Mouse (Mus musculus) ES-E14 (cell line): ENCODE data around the gene Ano2. TPM values are rescaled to one million over a fixed set of nuclear protein-coding genes. Genes with fewer than 3 reads are reported as not detected.

Experiments used
- DNase-seq: peaks from one replicate; pipeline ENCODE4 v3.0.0-alpha.2; 2013; ENCODE audit warnings: low read depth, low spot score
- H3K27ac ChIP-seq: 2 replicates; pipeline ENCODE4 v1.5.1; 2012; ENCODE audit warnings: low read depth, mild to moderate bottlenecking, low read length, moderate library complexity, mixed read lengths; ENCODE audit not compliant: poor library complexity, insufficient read depth, severe bottlenecking
- H3K36me3 ChIP-seq: 2 replicates; pipeline ENCODE4 v1.6.1; 2012; ENCODE audit warnings: mild to moderate bottlenecking, low read length, moderate library complexity, mixed read lengths; ENCODE audit not compliant: control insufficient read depth, poor library complexity, insufficient read depth, severe bottlenecking
- H3K4me1 ChIP-seq, 2 experiments: fragments of 150-350 bp in 1 of 2; sonication (generic) in 1 of 2; 2 replicates each; pipeline ENCODE4 v1.6.1; 2012; ENCODE audit warnings: low read length in 2 of 2, mild to moderate bottlenecking in 1 of 2, mixed read lengths in 1 of 2; ENCODE audit not compliant: control insufficient read depth in 2 of 2, insufficient read depth in 2 of 2, poor library complexity in 1 of 2
- H3K4me3 ChIP-seq, 2 experiments: fragments of 150-350 bp in 1 of 2; sonication (generic) in 1 of 2; 2 replicates each; pipeline ENCODE4 v1.5.1; 2012; ENCODE audit warnings: low read length in 2 of 2, low read depth in 1 of 2, mild to moderate bottlenecking in 1 of 2, mixed read lengths in 1 of 2; ENCODE audit not compliant: insufficient read depth in 1 of 2, poor library complexity in 1 of 2, severe bottlenecking in 1 of 2
- H3K9ac ChIP-seq: 2 replicates; pipeline ENCODE4 v1.6.1; 2012; ENCODE audit warnings: low read depth, mild to moderate bottlenecking, low read length, mixed read lengths; ENCODE audit not compliant: poor library complexity, insufficient read depth, severe bottlenecking
- H3K9me3 ChIP-seq: fragments of 150-350 bp; sonication (generic); 2 replicates; pipeline ENCODE4 v1.6.1; 2012; ENCODE audit warnings: low read depth, mild to moderate bottlenecking, low read length; ENCODE audit not compliant: control insufficient read depth, insufficient read depth
- CHD2 ChIP-seq: IDR thresholded peaks from 2 replicates; pipeline ENCODE4 v1.6.1; 2014; ENCODE audit warnings: mild to moderate bottlenecking, low read depth, low read length, inconsistent platforms
- HCFC1 ChIP-seq: IDR thresholded peaks from 2 replicates; pipeline ENCODE4 v1.6.1; 2012; ENCODE audit warnings: low read length, inconsistent platforms, borderline replicate concordance; ENCODE audit not compliant: insufficient read depth
- MAFK ChIP-seq: IDR thresholded peaks from 2 replicates; pipeline ENCODE4 v1.6.1; 2014; ENCODE audit warnings: mild to moderate bottlenecking, low read depth, low read length, inconsistent platforms; ENCODE audit not compliant: insufficient read depth
- ZC3H11A ChIP-seq: IDR thresholded peaks from 2 replicates; pipeline ENCODE4 v1.6.1; 2012; ENCODE audit warnings: low read depth, mild to moderate bottlenecking, inconsistent platforms, low read length, borderline replicate concordance
- ZNF384 ChIP-seq: IDR thresholded peaks from 2 replicates; pipeline ENCODE4 v1.6.1; 2012; ENCODE audit warnings: low read depth, low read length, inconsistent platforms
- in situ Hi-C, 2 experiments: fragments of 600-800 bp; cut with MboI; formaldehyde crosslinking; loops; one replicate each; pipeline ENCODE4 v1.15.1; 2025; ENCODE audit warnings: low sequenced_read_pairs in 2 of 2, inconsistent platforms in 1 of 2; ENCODE audit not compliant: unreplicated experiment in 2 of 2
- total RNA-seq: library from RNA; depleted of rRNA; stranded (reverse); fragments of 300-350 nt; gene quantifications from 2 replicates; pipeline ENCODE4 v1.2.3, GENCODE M21; 2012

Gene Ano2
- total RNA-seq, 1 experiment: 0.27 TPM

DNA sequence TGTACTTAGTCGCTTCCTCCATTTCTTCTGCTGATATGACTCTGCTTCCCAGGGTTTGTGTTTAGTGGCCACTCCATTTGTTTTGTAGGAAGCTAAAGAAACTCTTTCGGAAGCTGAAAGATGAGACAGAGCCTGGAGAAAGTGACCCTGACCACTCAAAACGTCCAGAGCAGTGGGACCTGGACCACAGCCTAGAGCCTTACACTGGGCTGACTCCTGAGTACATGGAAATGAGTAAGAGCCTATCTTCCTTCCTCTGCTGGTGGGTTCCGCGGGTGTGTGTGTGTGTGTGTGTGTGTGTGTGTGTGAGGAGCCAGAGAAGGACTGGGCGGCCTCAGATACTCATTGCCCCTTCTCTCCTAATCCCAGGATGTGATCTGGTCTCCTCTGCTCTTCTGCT, 302.5 kb downstream of the Ano2 start:
- no peak overlapping the region for H3K27ac ChIP-seq
- in situ Hi-C loops: no loop called here
- TF ChIP-seq ZNF384 (no peak), ZC3H11A (no peak), CHD2 (no peak), MAFK (no peak)

GRCm38 (mm10) chr6:126001797-126002196, 311.6 kb downstream of the Ano2 start:
- in situ Hi-C loops: no loop called here
- Histone ChIP-seq H3K9ac (no peak overlapping the region), H3K9me3 (no peaks in the 10 kb centered on the region), H3K4me3 (no peak overlapping the region), H3K36me3 (no peaks in the 10 kb centered on the region), H3K27ac (no peak overlapping the region), H3K4me1 (peaks cover 0 to 11% of the 10 kb centered on the region in 2 experiments; a peak in 1 of 4 replicates)
- no peak for DNase-seq
- TF ChIP-seq ZC3H11A: no peak
- no peak for TF ChIP-seq MAFK
- no peak for TF ChIP-seq HCFC1
- no peak for TF ChIP-seq CHD2
- no peak for TF ChIP-seq ZNF384

More for the DNA sequence above, 302.5 kb downstream of the Ano2 start:
- no peaks in the 10 kb centered on the region for H3K36me3 ChIP-seq
- no peaks in the 10 kb centered on the region for H3K9me3 ChIP-seq
- no peak overlapping the region for H3K9ac ChIP-seq
- no peaks in the 10 kb centered on the region for H3K4me1 ChIP-seq
- DNase-seq: no peak
- H3K4me3 ChIP-seq: no peak overlapping the region

- H3K9ac ChIP-seq: no peak overlapping the region
- TF ChIP-seq HCFC1: no peak
- no peak for TF ChIP-seq ZC3H11A
- TF ChIP-seq MAFK: no peak
- no peak for TF ChIP-seq CHD2
- no peak for TF ChIP-seq ZNF384
- H3K9me3 ChIP-seq: no peaks in the 10 kb centered on the region
- DNase-seq: peak; percentile 28
- no peak overlapping the region for H3K4me3 ChIP-seq
- H3K27ac ChIP-seq: no peak overlapping the region
- peaks cover 0 to 11% of the 10 kb centered on the region in 2 experiments; a peak in 1 of 4 replicates for H3K4me1 ChIP-seq
- no peaks in the 10 kb centered on the region for H3K36me3 ChIP-seq
- in situ Hi-C loops: no loop called here
Observed at GRCm38 (mm10) chr6:126003002-126003742, 313.0 kb downstream of the Ano2 start.

DNA sequence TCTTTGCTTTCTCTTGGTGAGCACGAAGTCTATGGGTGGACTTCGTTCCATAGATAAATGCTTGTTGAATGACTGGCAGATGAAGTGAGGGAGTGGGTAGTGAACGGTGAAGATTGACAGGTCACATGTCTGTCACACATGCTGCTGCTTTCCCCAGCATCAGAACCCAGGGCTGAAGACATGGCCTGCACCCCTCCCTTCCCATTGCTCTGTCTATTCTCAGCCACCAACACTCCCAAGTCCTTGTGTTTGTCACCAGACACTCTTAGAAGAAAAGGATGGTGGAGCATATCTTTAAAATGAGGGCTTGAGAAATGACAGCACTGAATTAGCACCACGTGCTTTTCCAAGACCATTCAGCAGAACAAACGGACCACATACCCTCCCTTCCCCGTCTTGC, 316.4 kb downstream of the Ano2 start:
- Histone ChIP-seq H3K4me3 (no peak overlapping the region), H3K9me3 (no peaks in the 10 kb centered on the region), H3K36me3 (no peaks in the 10 kb centered on the region), H3K27ac (no peak overlapping the region), H3K9ac (no peak overlapping the region), H3K4me1 (peaks cover 0 to 11% of the 10 kb centered on the region in 2 experiments; a peak in 2 of 4 replicates)
- TF ChIP-seq ZC3H11A (no peak), ZNF384 (no peak), CHD2 (no peak), MAFK (no peak), HCFC1 (no peak)
- DNase-seq: no peak
- in situ Hi-C loops: no loop called here

GRCm38 (mm10) chr6:126009083-126009482, 318.9 kb downstream of the Ano2 start:
- in situ Hi-C loops: no loop called here
- no peak for DNase-seq
- no peak overlapping the region for H3K4me3 ChIP-seq
- no peaks in the 10 kb centered on the region for H3K9me3 ChIP-seq
- no peak overlapping the region for H3K27ac ChIP-seq
- TF ChIP-seq ZNF384: no peak
- TF ChIP-seq HCFC1: no peak
- no peak for TF ChIP-seq MAFK
- no peak for TF ChIP-seq ZC3H11A
- no peak for TF ChIP-seq CHD2
- H3K36me3 ChIP-seq: no peaks in the 10 kb centered on the region
- H3K4me1 ChIP-seq: peaks cover 0 to 5% of the 10 kb centered on the region in 2 experiments; a peak in 2 of 4 replicates
- H3K9ac ChIP-seq: no peak overlapping the region
